Mouse (Mus musculus) c-Kit-negative CD71-positive TER-119-positive erythroid progenitor cells, embryonic 14.5 days (primary cell): Measurements from ENCODE around the gene Slc4a5.

Source experiments
- DNase-seq: peaks from one replicate; pipeline ENCODE4 v3.0.0-alpha.2; 2013; ENCODE audit warnings: low read depth, low spot score

Slc4a5 gene

DNA sequence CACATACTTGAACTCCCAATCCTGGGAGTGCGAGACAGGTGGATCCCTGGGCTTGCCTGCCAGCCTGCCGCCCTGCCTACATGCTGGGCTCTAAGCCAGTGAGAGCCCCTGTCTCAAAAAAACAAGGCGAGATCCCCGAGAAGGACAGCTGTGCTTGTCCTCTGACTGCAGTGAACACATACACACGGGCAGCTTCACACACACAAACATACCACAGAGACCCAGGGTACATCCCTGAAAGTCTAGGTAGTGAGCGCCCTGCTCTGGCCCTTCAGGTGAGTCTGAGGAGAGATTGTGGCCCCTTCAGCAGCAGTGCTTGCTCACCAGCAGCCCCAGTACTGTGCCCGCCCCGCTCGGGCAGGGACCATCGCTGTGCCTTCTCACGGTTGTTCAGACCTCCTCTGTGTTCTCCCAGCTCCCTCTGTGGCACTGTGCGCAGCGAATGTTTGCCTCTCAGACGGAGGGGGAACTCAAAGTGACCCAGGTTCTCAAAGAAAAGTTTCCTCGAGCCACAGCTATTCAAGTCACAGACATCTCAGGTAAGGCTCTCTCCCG is 131.3 kb downstream of the Slc4a5 start:
- peak; percentile 20 for DNase-seq

DNA sequence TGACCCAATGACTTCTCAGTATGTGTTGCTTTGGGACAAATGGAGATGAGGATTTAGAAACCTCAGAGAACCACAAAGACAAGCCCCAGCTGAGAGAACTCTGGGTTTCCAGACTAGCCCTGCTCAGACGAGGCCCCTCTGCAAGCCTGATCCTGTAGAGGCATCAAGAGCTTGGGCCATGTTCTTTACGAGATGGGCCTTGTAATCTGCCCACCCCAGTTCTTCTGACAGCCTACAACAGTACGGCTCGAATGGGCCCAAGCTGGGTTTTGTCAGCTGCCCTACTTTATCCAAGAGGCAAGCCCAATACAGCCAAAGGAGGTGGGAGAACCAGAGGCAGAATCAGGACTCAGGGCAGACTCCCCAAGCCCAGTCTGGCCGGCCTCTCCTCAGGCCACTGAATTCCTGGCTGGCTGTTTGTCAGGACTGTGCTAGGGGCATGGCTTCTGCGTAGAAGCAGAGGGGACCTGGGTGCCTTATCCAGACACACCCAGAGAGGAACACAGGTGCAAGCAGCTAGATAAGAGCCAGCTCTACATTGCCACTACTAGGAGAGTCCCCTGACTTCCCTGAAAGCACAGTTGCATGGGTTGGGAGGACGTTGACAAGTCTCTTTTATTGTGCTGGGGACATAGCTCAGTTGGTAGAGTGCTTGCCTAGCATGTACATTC is 132.0 kb downstream of the Slc4a5 start:
- DNase-seq = peak; percentile 95

DNA sequence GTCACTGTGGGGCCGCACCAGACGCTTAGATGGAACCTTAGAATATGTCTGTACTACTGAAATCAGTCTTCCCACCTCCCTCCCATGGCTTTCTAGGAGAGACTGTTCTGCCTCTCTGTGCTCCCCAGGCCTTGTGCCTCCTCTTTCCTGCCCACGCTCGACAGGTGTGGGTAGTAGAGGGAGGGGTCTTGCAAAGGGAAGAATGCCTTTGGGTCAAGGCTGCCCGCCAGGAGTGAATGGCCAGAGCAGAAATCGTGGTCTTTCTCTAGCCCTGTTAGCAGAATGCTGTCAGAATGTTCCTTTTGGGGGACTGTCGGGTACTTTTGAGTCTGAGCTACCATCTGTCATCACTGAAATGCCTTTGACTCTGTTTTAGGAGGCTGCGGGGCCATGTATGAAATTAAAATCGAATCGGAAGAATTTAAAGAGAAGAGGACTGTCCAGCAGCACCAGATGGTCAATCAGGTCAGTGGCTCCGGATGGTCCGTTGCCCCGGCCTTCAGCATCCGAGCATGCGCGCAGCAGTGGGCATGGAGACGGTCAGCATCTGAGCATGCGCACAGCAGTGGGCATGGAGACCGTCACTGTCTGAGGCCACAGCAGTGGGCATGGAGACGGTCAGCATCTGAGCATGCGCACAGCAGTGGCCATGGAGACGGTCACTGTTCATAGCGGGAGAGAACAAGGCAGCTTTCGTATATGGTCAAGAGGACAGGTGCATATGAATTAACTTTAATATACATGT is 133.2 kb downstream of the Slc4a5 start:
- no peak for DNase-seq
